Mouse (Mus musculus) ES-E14 (cell line): ENCODE results near the gene Hlcs.

Experiments used
- CHD2 ChIP-seq: IDR thresholded peaks from 2 replicates; pipeline ENCODE4 v1.6.1; 2014; ENCODE audit warnings: mild to moderate bottlenecking, low read depth, low read length, inconsistent platforms
- HCFC1 ChIP-seq: IDR thresholded peaks from 2 replicates; pipeline ENCODE4 v1.6.1; 2012; ENCODE audit warnings: low read length, inconsistent platforms, borderline replicate concordance; ENCODE audit not compliant: insufficient read depth
- MAFK ChIP-seq: IDR thresholded peaks from 2 replicates; pipeline ENCODE4 v1.6.1; 2014; ENCODE audit warnings: mild to moderate bottlenecking, low read depth, low read length, inconsistent platforms; ENCODE audit not compliant: insufficient read depth

DNA sequence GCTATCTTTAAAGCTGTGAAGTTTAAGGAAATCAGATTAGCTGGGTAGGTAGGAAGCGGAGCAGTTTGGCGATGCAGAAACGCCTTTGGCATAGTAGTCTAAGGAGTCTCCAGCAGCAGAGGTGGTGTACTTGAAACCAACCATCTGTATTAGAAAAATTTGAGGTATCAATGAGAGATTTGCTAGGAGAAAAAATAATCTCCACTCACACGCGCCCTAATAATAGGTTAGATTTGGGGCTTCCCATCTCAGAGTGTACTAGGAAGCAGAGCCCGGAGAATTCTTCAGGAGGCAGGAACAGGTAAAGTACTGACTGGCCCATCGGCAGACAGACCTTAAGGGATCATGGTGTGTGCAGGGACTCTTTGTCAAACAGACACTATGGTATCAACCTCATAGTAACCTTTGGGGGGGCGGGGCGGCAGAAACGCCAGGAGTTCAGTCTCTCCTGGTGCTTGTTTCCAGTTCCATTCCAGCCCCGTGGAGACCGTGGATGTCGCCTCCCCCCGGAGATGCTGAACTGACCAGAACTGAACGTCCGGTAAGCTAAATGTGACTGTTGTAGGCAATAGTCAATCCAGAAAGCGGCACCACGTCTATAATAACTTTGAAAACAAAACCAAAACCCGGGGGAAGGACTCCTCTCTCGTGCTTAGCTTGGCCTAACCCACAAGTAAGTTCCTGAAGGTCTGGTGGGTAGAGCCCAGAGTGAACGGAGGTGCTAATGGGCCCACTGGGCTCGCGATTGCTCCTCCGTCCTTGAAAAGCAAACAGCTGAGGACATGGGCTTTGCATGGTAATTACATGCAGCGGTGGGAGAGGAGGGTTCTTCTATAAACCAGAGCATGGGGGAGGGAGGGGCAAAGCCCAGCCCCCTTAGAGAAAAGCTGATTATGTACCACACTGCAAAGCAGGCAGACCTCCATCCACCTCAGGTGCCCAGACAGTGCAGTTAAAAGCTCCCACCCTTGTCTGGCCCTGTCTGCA is 15.8 kb upstream of the Hlcs start:
- TF ChIP-seq HCFC1: no peak
- no peak for TF ChIP-seq MAFK
- no peak for TF ChIP-seq CHD2
